Mouse (Mus musculus) brain, embryonic 14.5 days (tissue): ENCODE data around the gene Itga11. TPM values are rescaled to one million over a fixed set of nuclear protein-coding genes. Genes with fewer than 3 reads are reported as not detected.

Experiments
- DNase-seq: peaks from one replicate; pipeline ENCODE4 v3.0.0-alpha.2; 2011; ENCODE audit warnings: low read depth
- CTCF ChIP-seq: fragments of 200-500 bp; IDR thresholded peaks from 2 replicates; pipeline ENCODE4 v1.5.1; 2012; ENCODE audit warnings: inconsistent platforms, mild to moderate bottlenecking, moderate library complexity, borderline replicate concordance; ENCODE audit not compliant: insufficient read depth, insufficient read length; ENCODE audit errors: extremely low read depth
- POLR2A ChIP-seq: fragments of 200-500 bp; IDR thresholded peaks from 2 replicates; pipeline ENCODE4 v1.6.1; 2012; ENCODE audit warnings: mild to moderate bottlenecking, inconsistent platforms, borderline replicate concordance; ENCODE audit not compliant: poor library complexity, insufficient read depth, insufficient read length, severe bottlenecking; ENCODE audit errors: extremely low read depth
- polyA plus RNA-seq: library from polyadenylated mRNA; depleted of rRNA; stranded (reverse); fragments of >200 nt; gene quantifications from 2 replicates; pipeline ENCODE4 v1.2.3, GENCODE M21; 2012; rRNA removed

The Itga11 gene
- 1.8 and 4.2 TPM in 2 replicates for polyA plus RNA-seq

- no peak for TF ChIP-seq POLR2A
- TF ChIP-seq CTCF = no peak
- peak; percentile 55 for DNase-seq
Measured at GRCm38 (mm10) chr9:62677641-62678549, at the start of gene Itga11. Itga11 (plus strand) TSS chr9:62677826.

GRCm38 (mm10) chr9:62630631-62631240, 46.9 kb upstream of the Itga11 start:
- DNase-seq = peak; percentile 67

GRCm38 (mm10) chr9:62632392-62632791, 45.2 kb upstream of the Itga11 start:
- no peak for DNase-seq
- no peak for TF ChIP-seq CTCF
- TF ChIP-seq POLR2A = no peak

More at GRCm38 (mm10) chr9:62630631-62631240, 46.9 kb upstream of the Itga11 start:
- no peak for TF ChIP-seq POLR2A

GRCm38 (mm10) chr9:62638045-62638444, 39.6 kb upstream of the Itga11 start:
- no peak for TF ChIP-seq POLR2A
- no peak for TF ChIP-seq CTCF
- no peak for DNase-seq

GRCm38 (mm10) chr9:62639686-62640085, 37.9 kb upstream of the Itga11 start:
- TF ChIP-seq POLR2A (no peak), CTCF (no peak)
- DNase-seq = no peak

GRCm38 (mm10) chr9:62640188-62640587, 37.4 kb upstream of the Itga11 start:
- no peak for TF ChIP-seq POLR2A
- TF ChIP-seq CTCF = no peak
- DNase-seq = no peak

- TF ChIP-seq CTCF (no peak), POLR2A (no peak)
- peak; percentile 83 for DNase-seq
Measured at GRCm38 (mm10) chr9:62645716-62646400, 31.8 kb upstream of the Itga11 start.

GRCm38 (mm10) chr9:62646721-62647183, 30.9 kb upstream of the Itga11 start:
- DNase-seq = no peak
- TF ChIP-seq POLR2A (no peak), CTCF (no peak)

GRCm38 (mm10) chr9:62649444-62649843, 28.2 kb upstream of the Itga11 start:
- DNase-seq = no peak
- TF ChIP-seq CTCF = no peak
- TF ChIP-seq POLR2A = no peak

GRCm38 (mm10) chr9:62650764-62651163, 26.9 kb upstream of the Itga11 start:
- TF ChIP-seq POLR2A (no peak), CTCF (no peak)
- DNase-seq = no peak

- no peak for DNase-seq
- TF ChIP-seq CTCF (no peak), POLR2A (no peak)
Measured at GRCm38 (mm10) chr9:62654336-62654735, 23.3 kb upstream of the Itga11 start.

GRCm38 (mm10) chr9:62658016-62658415, 19.6 kb upstream of the Itga11 start:
- no peak for DNase-seq
- TF ChIP-seq CTCF (no peak), POLR2A (no peak)
